Mouse (Mus musculus): ENCODE data around the gene Krtap8-1.

The Krtap8-1 gene

GRCm38 (mm10) chr16:89487852-89488251 is at the start of gene Krtap8-1:
Gene Krtap8-1, minus strand, starts transcription at chr16:89487952.
- no peak for DNase-seq

DNA sequence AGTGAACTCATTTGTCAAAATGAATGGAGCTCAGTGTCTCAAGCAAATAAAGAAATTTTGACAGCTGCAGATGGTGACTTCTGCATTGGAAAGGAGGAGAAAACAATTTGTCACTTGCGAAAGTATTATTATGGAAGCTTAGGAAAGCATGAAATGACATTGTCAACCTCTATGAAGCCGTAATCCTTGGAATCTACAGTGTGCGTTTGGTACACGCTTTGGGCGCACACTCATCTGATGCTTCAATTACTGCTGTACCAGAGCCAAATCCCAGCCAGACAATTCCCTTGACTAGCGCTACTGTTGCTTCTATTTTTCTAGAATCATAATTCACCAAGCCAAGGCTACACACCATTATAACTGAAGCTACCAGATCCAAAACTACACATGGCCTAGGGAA is 49.6 kb upstream of the Krtap8-1 start:
- no peak for DNase-seq

GRCm38 (mm10) chr16:89530547-89530946 is 42.8 kb upstream of the Krtap8-1 start:
- no peak for DNase-seq

- DNase-seq: no peak
Observed at GRCm38 (mm10) chr16:89529846-89530245, 42.1 kb upstream of the Krtap8-1 start.

- DNase-seq: no peak
Observed at GRCm38 (mm10) chr16:89528380-89528779, 40.6 kb upstream of the Krtap8-1 start.

DNA sequence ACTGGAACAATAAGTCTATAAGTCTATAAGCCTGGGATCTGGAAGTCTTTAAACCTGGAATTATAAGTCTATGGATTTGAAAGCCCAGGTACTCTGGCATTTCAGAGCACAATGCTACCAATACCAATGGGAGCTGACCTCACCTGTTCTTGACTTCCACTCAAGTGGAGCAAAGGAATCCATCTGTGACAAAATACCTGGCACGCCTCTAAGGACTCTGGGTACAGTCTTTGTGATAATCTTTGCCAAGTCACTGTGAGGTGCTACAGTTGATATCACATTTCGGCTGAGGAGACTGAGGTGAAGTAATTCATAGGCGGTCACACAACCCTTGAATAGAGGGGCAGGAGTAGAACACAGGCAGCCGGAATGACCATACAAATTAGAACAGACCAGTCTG is 33.2 kb upstream of the Krtap8-1 start:
- peak; percentile 12 to 54 for DNase-seq

DNA sequence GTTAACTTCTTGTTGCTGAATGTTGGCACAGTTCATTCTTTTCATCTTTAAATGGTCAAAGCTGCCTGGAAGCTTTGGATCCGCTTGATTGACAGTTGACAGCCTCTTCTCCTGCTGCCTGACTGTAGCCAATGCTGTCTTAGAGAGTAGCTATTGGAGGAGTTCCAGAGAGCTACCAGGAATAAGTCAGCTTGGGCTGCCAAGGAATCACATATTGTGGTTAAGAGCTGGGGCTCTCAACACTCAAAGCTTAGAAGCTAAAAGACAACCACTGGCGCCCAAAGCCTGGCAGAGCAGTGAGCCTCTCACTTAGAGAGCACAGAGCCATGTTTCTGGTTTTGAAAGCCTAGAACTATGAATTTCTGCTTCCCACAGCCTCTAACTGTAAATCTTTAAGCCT is 32.8 kb upstream of the Krtap8-1 start:
- DNase-seq: no peak

GRCm38 (mm10) chr16:89520091-89520490 is 32.3 kb upstream of the Krtap8-1 start:
- no peak for DNase-seq

GRCm38 (mm10) chr16:89517635-89518034 is 29.9 kb upstream of the Krtap8-1 start:
- peak in 1 of 2 experiments; percentile 7 for DNase-seq

GRCm38 (mm10) chr16:89513431-89513830 is 25.7 kb upstream of the Krtap8-1 start:
- no peak for DNase-seq

- DNase-seq: no peak
Observed at GRCm38 (mm10) chr16:89508223-89508622, 20.5 kb upstream of the Krtap8-1 start, which contains the start of gene Krtap7-1. Gene Krtap7-1, minus strand, starts transcription at chr16:89508323.

GRCm38 (mm10) chr16:89503571-89503970 is 15.8 kb upstream of the Krtap8-1 start:
- no peak for DNase-seq

DNA sequence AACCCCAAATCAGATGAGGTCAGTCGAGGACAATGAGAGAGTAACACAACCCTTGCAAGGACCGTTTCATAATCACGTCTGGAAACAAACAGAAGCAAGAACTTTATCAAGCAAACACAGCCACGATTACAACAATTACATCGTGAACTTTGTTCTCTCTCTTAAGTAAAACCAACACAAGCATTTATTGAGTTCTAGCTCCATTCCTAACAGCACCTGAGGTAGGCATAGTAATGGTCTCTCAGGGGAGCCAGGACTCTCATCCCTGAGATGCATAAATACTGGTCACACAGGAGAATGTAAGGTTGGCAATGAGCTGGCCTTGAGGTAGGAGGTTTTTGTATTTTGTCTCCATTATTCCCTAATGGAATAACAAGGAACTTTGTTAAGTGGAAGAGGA is 14.1 kb upstream of the Krtap8-1 start:
- DNase-seq: no peak

DNA sequence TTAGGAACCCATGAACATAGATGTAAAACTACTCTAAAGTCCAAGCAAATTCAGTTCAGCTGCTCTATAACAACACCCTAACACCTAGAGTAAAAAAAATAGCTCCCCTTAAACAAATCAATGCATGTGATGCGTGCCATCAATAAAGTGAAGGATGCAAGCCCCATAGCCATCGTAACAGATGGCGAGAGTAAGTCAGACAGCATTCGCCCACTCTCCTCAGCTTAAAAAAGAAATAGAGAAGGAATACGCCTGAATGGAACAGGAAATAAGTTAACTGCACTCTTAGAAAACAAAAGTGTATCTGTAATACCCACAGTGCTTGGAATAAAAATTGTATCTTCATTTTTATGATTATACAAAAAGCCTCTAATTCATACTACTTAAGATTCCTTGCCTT is 9.2 kb upstream of the Krtap8-1 start:
- DNase-seq: no peak

DNA sequence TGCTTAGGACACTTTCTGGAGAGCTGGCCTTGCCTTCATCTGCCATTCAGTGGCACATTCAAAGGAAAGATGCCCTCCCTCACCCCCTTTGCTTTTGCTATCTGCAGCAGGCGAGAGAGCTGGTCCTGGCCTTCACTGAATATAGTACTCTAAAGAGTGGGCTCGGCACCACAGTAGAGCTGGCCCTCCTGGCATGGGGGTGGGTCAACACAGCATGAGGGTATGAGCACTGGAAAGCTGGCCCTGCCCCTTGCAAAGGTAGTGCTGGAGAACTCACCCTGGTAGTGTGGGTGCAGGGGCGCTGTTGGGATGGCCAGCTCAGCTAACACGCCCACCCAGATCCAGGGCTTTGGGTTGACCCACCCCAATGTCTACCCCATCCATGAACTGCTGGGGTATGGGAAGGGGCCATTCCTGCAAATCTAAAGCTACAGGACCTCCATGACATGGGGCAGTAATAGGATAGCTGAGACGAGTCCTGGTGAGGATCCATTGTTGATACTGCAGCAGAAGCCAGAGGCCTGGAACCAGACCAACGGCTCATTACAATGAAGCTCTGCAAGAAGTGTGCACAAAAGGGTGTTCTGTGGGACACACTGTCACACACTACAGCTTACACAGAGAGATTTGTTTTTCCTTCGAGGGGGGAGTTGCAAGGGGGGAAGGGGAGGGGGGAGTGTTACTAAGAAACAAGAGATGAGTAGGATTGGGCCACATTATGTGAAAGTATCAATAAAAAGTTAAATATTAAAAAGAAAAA is 7.8 kb upstream of the Krtap8-1 start:
- no peak for DNase-seq

GRCm38 (mm10) chr16:89477679-89478314 is 10.0 kb downstream of the Krtap8-1 start:
- DNase-seq: no peak

DNA sequence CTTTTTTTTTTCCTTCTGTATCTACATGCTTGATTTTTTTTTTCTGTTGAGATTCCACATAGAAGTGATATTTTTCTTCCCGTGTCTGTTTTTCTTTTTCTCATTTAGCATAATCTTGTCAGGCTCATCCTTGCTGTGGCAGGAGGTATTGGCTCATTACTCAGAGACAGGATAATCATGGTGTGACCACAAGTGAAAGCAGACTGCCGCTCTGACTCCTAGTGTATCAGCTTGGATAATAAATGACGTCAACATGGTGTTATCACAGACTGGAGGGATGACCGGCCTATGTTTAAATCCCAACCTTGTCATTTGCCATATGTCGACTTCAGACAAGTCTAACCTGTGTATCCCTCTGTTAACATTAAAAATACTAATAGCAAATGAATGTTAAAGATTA is 26.6 kb downstream of the Krtap8-1 start:
- no peak for DNase-seq

Measured in lung, adult 18-20 months (tissue).